Mouse (Mus musculus) erythroid progenitor cell, adult 5-6 weeks (primary cell): ENCODE data around the gene Fbxw21. TPM values are rescaled to one million over a fixed set of nuclear protein-coding genes. Genes with fewer than 3 reads are reported as not detected.
"Not testable (repeated sequence)": the region's sequence is repeated elsewhere in the genome, so short reads cannot be mapped to it uniquely, and the experiment has no call there.

Experiments
- ATAC-seq: replicated peaks from 2 replicates; pipeline ENCODE4 v1.8.0; 2016; ENCODE audit warnings: moderate number of reproducible peaks, mild to moderate bottlenecking, moderate TSS enrichment, inconsistent platforms; ENCODE audit not compliant: poor library complexity, low FRiP score, severe bottlenecking
- total RNA-seq, 2 experiments: library from RNA; stranded (forward) in 1 of 2; stranded (reverse) in 1 of 2; fragments of 150-400 nt in 1 of 2; fragments of 186-747, 209-891 nt in 1 of 2; gene quantifications; 2 replicates each; pipeline versions ENCODE4 v1.2.3 to v1.2.4; 2015 to 2017; ENCODE audit warnings: low replicate concordance in 2 of 2

Gene Fbxw21
- total RNA-seq (2015; ENCODE audit: low replicate concordance) (not detected in 2 replicates), total RNA-seq (2017; ENCODE audit: low replicate concordance) (not detected in 2 replicates)

DNA sequence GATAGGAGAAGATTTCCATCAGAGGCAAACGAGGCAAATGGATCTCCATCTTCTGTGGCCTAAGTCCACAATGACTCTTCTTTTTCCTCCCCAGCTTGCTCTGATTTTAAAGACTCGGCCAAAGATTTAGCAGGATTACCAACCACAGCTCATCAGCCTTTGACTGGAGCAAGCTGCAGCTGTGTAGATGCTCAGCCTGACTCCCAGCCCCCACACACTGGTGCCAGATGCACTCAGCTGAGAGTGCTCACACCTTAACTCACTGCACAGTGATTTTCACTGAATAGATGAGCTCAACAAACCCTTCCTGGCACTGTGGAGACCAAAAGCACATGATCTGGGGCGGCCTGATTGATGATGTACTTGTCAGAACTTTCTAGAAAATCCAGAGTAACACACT, at the start of gene Fbxw21:
Gene Fbxw21 (minus strand): TSS at position 101 of the 400 bp plus-strand sequence.
- ATAC-seq = no peak

DNA sequence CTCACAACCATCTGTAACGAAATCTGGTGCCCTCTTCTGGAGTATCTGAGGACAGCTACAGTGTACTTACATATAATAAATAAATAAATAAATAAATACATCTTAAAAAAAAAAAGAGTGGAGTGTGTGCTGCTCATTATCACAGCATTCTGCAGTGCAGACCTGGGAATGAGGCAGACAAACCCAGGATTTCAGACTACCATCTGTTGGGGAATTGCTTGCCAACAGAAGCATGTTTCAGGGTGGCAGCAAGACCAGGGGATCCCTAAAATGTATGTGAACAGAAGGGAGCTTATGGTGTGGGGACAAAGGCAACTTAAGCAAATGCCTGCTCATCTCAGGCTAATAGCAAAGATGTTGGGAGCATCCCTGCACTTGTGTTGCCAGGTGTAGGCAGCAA, 39.5 kb upstream of the Fbxw21 start:
- not testable (repeated sequence) for ATAC-seq

DNA sequence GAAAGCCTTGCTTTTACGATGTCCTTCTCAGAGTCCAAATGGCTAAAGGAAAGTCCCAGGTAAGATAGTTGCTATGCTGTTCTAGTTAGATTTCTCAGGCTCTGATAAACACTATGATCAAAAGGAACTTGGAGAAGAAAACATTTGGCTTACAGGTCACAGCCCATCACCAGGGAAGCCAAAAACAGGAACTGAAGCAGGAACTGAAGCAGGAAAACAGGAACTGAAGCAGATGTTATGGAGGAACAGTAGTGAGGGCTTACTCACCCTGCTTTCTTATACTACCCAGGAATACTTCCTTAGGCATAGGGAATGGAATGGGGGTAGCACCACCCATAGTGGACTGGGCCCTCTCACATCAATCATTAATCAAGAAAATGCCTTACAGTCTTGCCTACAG, 38.5 kb upstream of the Fbxw21 start:
- ATAC-seq = no peak

DNA sequence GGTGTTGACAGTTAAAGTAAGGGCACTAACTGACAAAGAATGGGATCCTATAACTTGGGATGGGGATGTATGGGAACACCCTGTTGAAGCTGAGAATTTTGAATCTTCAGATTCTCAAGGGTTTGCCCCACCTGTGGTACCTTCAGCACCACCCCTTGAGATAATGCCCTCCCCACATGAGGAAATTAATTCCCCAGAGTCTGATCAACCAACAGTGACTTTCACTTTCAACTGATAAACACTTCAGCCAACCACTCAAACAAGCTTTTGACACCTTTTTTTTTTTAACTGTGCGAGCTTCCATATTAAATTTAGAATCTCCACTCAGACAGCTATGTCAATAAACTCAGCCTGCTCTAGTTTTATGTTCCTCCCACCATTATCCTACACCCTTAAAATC, 37.5 kb upstream of the Fbxw21 start:
- no peak for ATAC-seq

DNA sequence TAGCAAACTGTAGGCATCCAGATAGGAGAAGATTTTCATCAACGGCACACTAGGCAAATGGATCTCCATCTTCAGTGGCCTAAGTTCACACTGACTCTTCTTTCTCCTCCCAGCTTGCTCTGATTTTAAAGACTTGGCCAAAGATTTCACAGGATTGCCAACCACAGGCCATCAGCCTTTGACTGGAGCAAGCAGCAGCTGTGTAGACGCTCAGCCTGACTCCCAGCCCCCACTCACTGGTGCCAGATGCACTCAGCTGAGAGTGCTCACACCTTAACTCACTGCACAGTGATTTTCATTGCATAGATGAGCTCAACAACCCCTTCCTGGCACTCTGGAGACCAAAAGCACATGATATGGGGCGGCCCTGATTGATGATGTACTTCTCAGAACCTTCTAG, 34.0 kb upstream of the Fbxw21 start, which contains the start of gene Fbxw13:
Gene Fbxw13 (minus strand): TSS at position 101 of the 400 bp plus-strand sequence.
- not testable (repeated sequence) for ATAC-seq

DNA sequence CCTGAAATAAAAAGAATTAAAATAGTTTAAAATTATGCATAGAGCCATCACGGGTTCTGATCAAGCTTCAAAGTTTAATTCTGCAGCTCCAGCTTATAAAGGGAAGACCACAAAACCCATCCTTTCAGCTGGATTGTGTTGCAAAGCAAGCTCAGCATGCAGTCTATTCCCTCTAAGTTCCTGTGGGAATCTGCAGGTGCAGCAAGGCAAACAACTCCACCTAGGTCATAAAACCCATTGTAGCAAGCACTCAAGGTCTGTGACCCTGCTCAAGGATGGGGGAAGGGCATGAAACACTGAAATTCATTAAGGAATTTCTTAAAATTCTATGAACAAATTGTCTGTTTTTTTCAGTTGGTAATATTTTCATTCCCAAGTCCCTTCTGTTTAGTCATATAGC, 15.4 kb upstream of the Fbxw21 start:
- no peak for ATAC-seq

DNA sequence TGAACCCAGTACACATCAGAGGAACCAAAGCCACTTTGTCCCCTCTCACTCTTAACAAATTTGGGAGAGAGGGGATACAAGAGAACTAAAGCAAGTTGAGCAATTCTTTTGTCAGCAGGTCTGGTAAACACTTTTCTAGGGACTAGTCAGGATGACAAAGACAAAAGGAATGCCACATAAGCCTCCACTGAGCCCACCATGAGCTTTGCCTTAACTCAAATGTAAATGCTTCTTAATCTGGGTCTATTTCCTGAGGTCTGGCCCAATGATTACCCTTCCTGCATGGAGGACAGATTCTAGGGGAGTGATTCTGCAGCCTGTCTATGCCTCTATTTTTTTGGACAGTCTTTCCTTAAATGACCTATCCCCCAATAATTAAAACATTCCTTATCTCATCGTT, 14.5 kb upstream of the Fbxw21 start:
- ATAC-seq = no peak

DNA sequence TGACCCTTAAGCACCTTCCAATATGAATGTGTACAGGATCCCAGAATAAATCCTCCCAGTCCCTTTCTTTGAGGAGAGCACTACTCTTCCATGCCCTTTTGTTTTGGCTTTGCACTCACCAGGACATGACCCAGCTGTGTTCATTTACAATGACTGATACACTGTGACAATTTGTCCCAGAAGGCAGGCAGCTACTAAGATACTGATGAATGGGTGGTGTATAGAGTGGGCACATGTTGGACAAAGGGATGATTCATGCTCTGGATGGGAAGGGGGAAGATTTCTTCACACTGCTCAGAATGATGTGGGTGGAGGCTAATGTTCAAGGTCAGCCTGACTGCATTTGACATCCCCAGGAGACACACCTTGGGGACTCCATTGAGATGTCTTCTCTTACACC, 5.5 kb upstream of the Fbxw21 start:
- ATAC-seq = no peak

DNA sequence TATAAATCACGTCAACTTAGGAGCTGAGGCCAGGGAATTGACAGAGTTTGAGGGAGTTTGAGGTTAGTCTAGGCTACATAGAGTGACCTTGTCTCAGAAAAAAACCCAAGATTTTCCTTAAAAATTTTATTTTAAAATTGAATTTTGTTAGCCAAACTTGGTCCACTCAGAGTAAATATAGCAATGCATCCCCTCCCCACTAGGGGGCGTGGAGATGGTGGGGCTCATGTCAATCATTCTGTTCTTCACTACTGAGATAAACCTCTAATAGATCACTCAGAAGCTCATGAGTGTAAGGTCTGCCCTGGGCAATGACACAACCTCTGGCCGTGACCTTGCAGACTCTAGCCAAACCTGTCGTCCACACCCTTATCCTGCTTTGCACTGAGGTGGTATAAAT, 21.4 kb downstream of the Fbxw21 start:
- ATAC-seq = not testable (repeated sequence)

DNA sequence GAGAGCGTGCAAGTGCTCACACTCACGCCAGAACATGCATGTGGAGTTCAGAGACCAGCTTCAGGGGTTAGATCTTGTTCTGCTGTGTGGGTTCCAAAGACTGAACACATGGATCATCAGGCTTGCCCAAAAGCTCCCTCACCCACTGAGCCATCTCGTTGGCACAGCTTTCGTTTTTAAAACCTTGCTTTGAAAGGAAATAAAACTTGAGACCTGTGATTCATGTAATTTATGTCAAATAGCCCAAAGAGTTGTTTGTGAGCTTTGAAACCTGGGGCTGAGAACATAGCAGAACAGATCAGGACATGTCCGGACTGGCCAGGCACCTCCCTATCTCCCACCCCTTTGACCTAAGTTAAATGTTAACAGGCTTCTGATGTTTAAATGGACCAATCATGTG, 31.8 kb downstream of the Fbxw21 start:
- ATAC-seq = no peak

DNA sequence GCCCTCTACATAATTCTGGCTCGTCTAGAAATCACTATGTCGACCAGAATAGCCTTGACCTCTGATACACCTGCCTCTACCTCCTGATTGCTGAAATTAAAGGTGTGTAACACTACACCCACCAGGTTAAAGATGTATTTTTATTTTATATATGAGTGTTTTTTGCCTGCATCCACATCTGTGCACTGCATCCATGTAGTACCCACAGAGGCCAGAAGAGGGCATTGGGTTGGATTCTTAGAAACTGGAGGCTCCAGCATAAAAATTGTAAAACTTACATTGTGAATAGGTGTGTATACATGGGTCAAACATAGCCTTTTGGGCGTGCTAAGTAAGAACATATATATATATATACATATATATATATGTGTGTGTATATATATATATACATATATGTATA, 33.6 kb downstream of the Fbxw21 start:
- no peak for ATAC-seq

DNA sequence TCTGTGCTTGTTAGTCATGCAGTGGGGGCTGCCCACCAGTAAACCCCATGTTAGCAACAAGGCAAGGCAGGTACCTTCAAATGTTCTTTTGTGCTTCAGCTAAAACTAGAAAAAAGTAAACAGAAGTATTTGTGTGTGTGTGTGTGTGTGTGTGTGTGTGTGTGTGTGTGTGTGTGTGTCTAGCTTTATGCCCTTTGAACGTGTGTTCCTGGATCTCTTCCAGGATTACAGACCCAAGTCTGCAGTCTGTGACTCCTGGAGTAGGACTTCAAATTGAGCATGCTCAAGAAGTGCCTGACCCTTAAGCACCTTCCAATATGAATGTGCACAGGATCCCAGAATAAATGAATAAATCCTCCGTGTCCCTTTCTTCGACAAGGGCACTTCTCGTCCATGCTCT, 34.8 kb downstream of the Fbxw21 start:
- no peak for ATAC-seq

DNA sequence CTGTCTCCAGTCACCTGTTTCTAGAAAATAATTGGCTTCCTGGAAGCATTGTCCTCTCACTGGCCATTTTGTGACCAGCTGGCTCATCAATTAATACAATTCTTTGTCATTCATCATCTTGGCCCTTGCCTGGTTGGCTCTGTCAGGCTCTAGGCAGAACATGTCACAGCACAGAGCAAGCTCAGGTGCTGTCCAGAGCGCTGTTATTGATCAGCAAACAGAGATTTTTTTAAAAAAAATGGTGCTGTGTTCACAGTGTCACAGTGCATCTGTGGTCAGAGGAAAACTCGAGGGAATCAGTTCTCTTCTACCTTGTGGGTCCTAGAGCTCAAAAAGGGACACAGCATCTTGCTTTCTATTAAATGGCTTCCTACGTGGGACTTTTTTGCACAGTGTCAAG, 36.4 kb downstream of the Fbxw21 start:
- no peak for ATAC-seq

DNA sequence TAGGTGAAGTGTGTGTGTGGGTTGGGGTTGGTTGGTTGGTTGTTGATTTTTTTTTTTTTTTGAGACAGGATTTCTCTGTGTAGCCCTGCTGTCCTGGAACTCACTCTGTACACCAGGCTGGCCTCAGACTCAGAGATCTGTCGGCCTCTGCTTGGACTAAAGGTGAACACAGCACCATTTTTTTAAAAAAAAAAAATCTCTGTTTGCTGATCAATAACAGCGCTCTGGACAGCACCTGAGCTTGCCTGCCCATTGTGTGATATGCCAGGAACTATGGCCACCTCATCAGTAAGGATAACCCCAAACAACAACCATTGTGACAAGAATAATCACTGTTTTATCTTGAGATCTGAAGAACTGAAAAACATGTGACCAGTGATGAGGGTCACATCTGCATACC, 36.8 kb downstream of the Fbxw21 start:
- ATAC-seq = no peak

DNA sequence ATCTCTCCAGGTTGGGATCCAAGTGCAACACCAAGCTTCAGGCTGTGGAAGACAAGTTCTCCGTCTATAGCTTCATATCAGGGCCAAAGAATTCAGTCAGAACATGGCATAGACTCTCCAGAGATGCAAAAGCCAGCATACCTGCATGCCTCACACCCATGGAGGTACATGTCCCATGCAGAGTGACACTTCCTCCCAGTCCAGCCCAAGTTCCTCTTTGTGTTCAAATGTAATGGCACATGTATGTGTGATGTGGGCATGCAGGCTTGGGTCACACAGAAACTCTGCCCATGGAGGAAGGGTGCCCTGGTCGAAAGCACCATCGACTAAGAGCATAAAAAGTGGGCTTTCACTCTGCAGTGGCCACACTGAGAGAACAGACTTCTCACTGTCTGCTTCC, 37.7 kb downstream of the Fbxw21 start:
- no peak for ATAC-seq

DNA sequence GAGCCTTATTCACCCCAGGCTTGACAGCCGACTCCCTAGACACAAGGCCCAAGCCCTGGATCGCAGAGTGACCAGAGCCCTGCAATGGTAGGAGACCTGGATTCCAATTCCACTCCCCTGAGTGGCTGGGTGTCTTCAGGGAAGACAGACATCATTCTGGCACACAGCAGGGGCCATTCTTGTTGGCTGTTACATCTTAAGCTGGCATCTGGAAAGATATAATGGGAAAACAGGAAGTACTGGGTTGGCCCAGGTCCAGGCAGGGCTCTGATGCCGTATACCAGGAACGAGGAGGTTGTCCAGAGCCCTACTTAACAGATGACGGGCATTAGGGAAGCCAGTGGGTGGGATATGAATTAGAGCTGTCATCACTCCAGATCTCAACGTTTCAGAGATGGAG, 38.6 kb downstream of the Fbxw21 start:
- no peak for ATAC-seq

DNA sequence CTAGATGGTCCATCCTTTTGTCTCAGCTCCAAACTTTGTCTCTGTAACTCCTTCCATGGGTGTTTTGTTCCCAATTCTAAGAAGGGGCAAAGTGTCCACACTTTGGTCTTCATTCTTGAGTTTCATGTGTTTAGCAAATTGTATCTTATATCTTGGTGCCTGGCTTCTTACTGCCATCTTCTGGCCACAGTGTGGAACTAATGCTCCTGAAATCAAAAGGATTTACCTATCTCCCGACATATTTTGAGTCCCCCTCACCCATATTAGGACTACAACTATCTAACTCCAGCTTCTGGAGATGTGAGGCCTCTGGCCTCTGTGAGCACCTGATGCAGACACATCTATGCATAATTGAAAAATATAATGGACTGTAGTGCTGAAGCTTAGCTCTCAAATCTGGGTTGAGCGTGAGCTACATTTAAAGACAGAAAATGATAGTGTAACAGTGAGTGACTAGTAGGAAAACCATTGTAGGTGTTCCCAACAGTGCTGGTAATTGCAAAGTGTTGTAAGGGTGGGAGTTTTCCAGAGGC, 39.2 kb downstream of the Fbxw21 start:
- ATAC-seq = no peak

DNA sequence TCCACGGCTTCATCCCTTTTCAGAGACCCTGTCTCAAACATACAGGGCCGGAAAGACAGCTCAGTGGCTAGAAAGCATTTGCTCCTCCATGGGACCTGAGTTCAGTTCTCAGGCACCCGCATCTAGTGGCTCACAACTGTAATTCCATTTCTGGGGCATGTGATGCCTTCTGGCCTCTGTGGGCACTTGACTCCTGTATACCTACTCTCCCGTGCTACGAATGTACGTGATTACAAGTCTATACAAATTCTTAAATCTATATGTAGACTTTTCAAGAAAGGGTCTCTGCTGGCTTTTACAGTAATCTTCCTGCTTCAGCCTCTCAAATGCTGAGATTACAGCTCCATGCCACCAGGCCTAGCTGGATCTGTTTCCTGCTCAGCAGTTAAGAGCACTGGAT, 40.9 kb downstream of the Fbxw21 start:
- no peak for ATAC-seq

DNA sequence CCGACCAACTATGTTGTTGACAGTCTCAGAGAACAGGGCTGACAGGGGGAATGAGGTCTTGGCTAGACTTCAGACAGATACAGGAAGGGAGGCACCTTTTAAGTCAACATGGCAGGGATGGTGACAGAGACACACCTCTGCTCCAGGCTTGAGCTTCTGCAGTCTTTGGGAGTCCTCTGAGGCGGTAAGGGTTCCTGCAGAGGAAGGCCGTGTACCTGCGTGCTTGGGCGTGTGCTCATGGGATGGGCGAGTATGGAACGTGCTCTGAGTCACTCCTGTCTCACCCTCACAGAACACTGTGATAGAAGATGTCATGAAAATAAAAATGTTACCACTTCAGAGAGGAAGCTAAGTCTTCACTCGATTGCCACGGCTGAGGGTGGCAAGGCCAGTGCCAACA, 42.3 kb downstream of the Fbxw21 start:
- no peak for ATAC-seq

DNA sequence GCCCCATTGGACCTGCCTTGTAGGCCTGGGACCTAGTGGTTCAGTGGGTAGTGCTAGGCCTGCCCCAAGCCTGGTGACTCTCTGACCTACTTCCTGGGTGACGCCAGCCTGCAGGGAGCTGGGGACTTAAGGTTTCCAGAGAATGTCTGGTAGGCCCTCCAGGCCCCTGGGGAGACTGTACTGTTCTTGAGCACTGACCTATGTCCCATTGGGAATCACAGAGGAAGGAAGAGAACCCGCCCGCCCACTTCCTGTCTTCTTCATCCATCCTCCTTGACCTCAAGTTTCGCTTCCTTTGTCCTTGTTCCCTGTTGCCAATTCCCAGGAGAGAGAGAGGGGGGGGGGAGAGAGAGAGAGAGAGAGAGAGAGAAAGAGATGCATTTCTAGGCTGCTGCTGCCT, 43.7 kb downstream of the Fbxw21 start:
- no peak for ATAC-seq

DNA sequence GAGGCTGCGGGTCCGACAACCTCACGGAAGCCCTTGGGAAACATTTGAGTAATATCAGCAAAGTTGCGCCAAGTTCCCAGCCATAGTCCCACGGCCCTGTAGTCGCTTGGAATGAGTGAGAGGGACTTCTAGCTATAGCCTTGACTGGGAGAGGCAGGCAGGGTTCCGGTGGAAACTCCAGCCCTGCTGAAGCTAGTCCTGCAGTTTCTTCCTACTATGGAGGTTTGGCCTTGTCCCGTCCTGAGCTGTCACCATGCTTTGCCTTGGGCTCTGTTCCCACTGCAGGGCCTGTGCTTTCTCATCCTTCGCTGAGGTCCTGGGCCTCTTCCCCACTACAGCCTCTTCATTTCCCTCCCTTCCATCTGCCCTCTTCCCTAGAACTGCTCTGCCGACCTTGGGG, 45.6 kb downstream of the Fbxw21 start:
- no peak for ATAC-seq

DNA sequence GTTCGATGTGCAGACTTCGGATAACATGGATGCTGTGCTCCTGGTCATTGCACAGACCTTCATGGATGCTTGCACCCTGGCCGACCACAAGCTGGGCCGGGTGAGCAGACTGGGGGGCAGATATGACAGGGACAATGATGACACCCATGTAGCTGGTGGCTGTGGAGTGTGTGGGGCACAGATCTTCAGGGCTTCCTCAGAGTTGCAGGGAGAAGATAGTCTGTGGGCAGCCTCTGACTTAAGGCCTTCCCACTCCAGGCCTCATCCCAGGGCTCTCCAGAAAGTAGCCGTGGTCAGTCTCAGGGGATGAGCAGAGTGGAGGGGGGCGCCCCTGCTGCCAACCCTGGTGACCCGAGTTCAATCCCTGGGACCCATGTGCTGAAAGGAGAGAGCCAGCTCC, 47.0 kb downstream of the Fbxw21 start:
- no peak for ATAC-seq
